Mouse (Mus musculus) megakaryocyte, embryonic 14.5 days (primary cell): ENCODE measurements around the gene Glipr1l1. TPM values are rescaled to one million over a fixed set of nuclear protein-coding genes. Genes with fewer than 3 reads are reported as not detected.
"Not testable (repeated sequence)": the region's sequence is repeated elsewhere in the genome, so short reads cannot be mapped to it uniquely, and the experiment has no call there.

ENCODE experiments used
- H3K27me3 ChIP-seq: replicated peaks from 2 replicates; pipeline ENCODE3; 2012; ENCODE audit warnings: inconsistent platforms
- H3K36me3 ChIP-seq: replicated peaks from 2 replicates; pipeline ENCODE3; 2012; ENCODE audit warnings: low read length, inconsistent platforms, mixed read lengths
- H3K4me1 ChIP-seq: 2 replicates; pipeline ENCODE4 v1.6.1; 2012; ENCODE audit warnings: inconsistent platforms
- H3K4me3 ChIP-seq: replicated peaks from 2 replicates; pipeline ENCODE3; 2012; ENCODE audit warnings: moderate library complexity, mild to moderate bottlenecking, inconsistent platforms
- H3K9me3 ChIP-seq: 2 replicates; pipeline ENCODE4 v1.6.1; 2012; ENCODE audit warnings: inconsistent platforms
- FLI1 ChIP-seq: IDR thresholded peaks from 2 replicates; pipeline ENCODE4 v1.6.1; 2012; ENCODE audit warnings: low read length, inconsistent platforms, mixed read lengths
- GATA1 ChIP-seq: IDR thresholded peaks from 3 replicates; pipeline ENCODE4 v1.6.1; 2012; ENCODE audit warnings: mixed read lengths, low read length, inconsistent platforms, borderline replicate concordance
- polyA plus RNA-seq: library from polyadenylated mRNA; stranded (reverse); fragments of >175 nt; gene quantifications from 2 replicates; pipeline ENCODE4 v1.2.3, GENCODE M21; 2012; ENCODE audit warnings: low replicate concordance; ENCODE audit not compliant: insufficient read depth

Glipr1l1 gene
- not detected in 2 replicates for polyA plus RNA-seq

GRCm38 (mm10) chr10:112059702-112060582 lies at the start of gene Glipr1l1:
TSS of gene Glipr1l1 (plus strand) at chr10:112060189.
- H3K36me3 ChIP-seq, result no peaks in the 10 kb centered on the region
- H3K4me3 ChIP-seq, result no peak within 1 kb of the TSS
- no peaks in the 10 kb centered on the region for H3K4me1 ChIP-seq
- no peaks in the 10 kb centered on the region for H3K27me3 ChIP-seq
- TF ChIP-seq GATA1 (no peak), FLI1 (no peak)
- H3K9me3 ChIP-seq, result no peaks in the 10 kb centered on the region

- H3K27me3 ChIP-seq, result no peaks in the 10 kb centered on the region
- TF ChIP-seq FLI1 (no peak), GATA1 (no peak)
- H3K9me3 ChIP-seq, result 0 out of 2 replicates have a peak, but pooled peaks cover 3% of the 10 kb centered on the region
- no peaks in the 10 kb centered on the region for H3K36me3 ChIP-seq
- H3K4me1 ChIP-seq, result 0 out of 2 replicates have a peak, but pooled peaks cover 5% of the 10 kb centered on the region
- no peak overlapping the region for H3K4me3 ChIP-seq
Measured at GRCm38 (mm10) chr10:112023585-112023984, 36.4 kb upstream of the Glipr1l1 start.

- H3K4me3 ChIP-seq, H3K36me3 ChIP-seq, H3K4me1 ChIP-seq, H3K27me3 ChIP-seq: not testable (repeated sequence)
- peaks cover 14% of the 10 kb centered on the region; the same call in 1 of the 2 replicates for H3K9me3 ChIP-seq
Measured at GRCm38 (mm10) chr10:112028689-112029088, 31.3 kb upstream of the Glipr1l1 start.

GRCm38 (mm10) chr10:112043523-112043922 lies 16.5 kb upstream of the Glipr1l1 start:
- H3K27me3 ChIP-seq, H3K4me1 ChIP-seq, H3K9me3 ChIP-seq, H3K36me3 ChIP-seq, H3K4me3 ChIP-seq: not testable (repeated sequence)

- H3K4me1 ChIP-seq, H3K27me3 ChIP-seq, H3K9me3 ChIP-seq, H3K36me3 ChIP-seq, H3K4me3 ChIP-seq: not testable (repeated sequence)
Measured at GRCm38 (mm10) chr10:112044283-112044682, 15.7 kb upstream of the Glipr1l1 start.

GRCm38 (mm10) chr10:112051220-112051619 lies 8.8 kb upstream of the Glipr1l1 start:
- TF ChIP-seq FLI1, result no peak
- TF ChIP-seq GATA1, result no peak
- Histone ChIP-seq H3K4me1 (no peaks in the 10 kb centered on the region), H3K27me3 (no peaks in the 10 kb centered on the region), H3K36me3 (no peaks in the 10 kb centered on the region), H3K4me3 (no peak overlapping the region), H3K9me3 (no peaks in the 10 kb centered on the region)

GRCm38 (mm10) chr10:112051956-112052355 lies 8.0 kb upstream of the Glipr1l1 start:
- H3K36me3 ChIP-seq, H3K27me3 ChIP-seq, H3K4me3 ChIP-seq, H3K4me1 ChIP-seq, H3K9me3 ChIP-seq: not testable (repeated sequence)

GRCm38 (mm10) chr10:112060583-112060934 lies 570 bp downstream of the Glipr1l1 start:
- not testable (repeated sequence) for H3K27me3 ChIP-seq, H3K9me3 ChIP-seq, H3K36me3 ChIP-seq, H3K4me3 ChIP-seq, H3K4me1 ChIP-seq

GRCm38 (mm10) chr10:112080044-112080443 lies 20.1 kb downstream of the Glipr1l1 start:
- no peaks in the 10 kb centered on the region for H3K36me3 ChIP-seq
- H3K4me3 ChIP-seq, result no peak overlapping the region
- no peaks in the 10 kb centered on the region for H3K4me1 ChIP-seq
- no peaks in the 10 kb centered on the region for H3K9me3 ChIP-seq
- TF ChIP-seq GATA1 (no peak), FLI1 (no peak)
- H3K27me3 ChIP-seq, result no peaks in the 10 kb centered on the region

- Histone ChIP-seq H3K4me1 (no peaks in the 10 kb centered on the region), H3K27me3 (no peaks in the 10 kb centered on the region), H3K4me3 (no peak within 1 kb of the TSS), H3K9me3 (no peaks in the 10 kb centered on the region), H3K36me3 (no peaks in the 10 kb centered on the region)
- TF ChIP-seq FLI1, result no peak
- no peak for TF ChIP-seq GATA1
Measured at GRCm38 (mm10) chr10:112083157-112083556, 23.2 kb downstream of the Glipr1l1 start, which contains the start of gene Glipr1l2. TSS of gene Glipr1l2 (plus strand) at chr10:112083354.

GRCm38 (mm10) chr10:112105785-112106184 lies 45.8 kb downstream of the Glipr1l1 start:
- not testable (repeated sequence) for H3K36me3 ChIP-seq, H3K4me3 ChIP-seq, H3K4me1 ChIP-seq, H3K27me3 ChIP-seq, H3K9me3 ChIP-seq

GRCm38 (mm10) chr10:112110401-112110800 lies 50.4 kb downstream of the Glipr1l1 start:
- no peaks in the 10 kb centered on the region for H3K27me3 ChIP-seq
- H3K4me1 ChIP-seq, result no peaks in the 10 kb centered on the region
- TF ChIP-seq GATA1 (no peak), FLI1 (no peak)
- H3K36me3 ChIP-seq, result no peaks in the 10 kb centered on the region
- no peak overlapping the region for H3K4me3 ChIP-seq
- no peaks in the 10 kb centered on the region for H3K9me3 ChIP-seq

GRCm38 (mm10) chr10:112125090-112125489 lies 65.1 kb downstream of the Glipr1l1 start:
- H3K4me1 ChIP-seq, H3K27me3 ChIP-seq, H3K4me3 ChIP-seq, H3K9me3 ChIP-seq, H3K36me3 ChIP-seq: not testable (repeated sequence)

- H3K4me3 ChIP-seq, H3K9me3 ChIP-seq, H3K36me3 ChIP-seq, H3K4me1 ChIP-seq, H3K27me3 ChIP-seq: not testable (repeated sequence)
Measured at GRCm38 (mm10) chr10:112127682-112128230, 67.8 kb downstream of the Glipr1l1 start.
